Mouse (Mus musculus) left cerebral cortex, adult 9 months (tissue): ENCODE results near the gene Boll.
"Not testable (repeated sequence)": the region's sequence is repeated elsewhere in the genome, so short reads cannot be mapped to it uniquely, and the experiment has no call there.

Source experiments
- DNase-seq, 2 experiments: peaks; one replicate each; pipeline ENCODE4 v3.0.0; 2022; ENCODE audit warnings: low spot score in 2 of 2

The Boll gene

GRCm38 (mm10) chr1:55363044-55363565 lies at the start of gene Boll:
Gene Boll (minus strand): TSS chr1:55363469.
- DNase-seq: peak in 1 of 2 experiments; percentile 39

GRCm38 (mm10) chr1:55412569-55412968 lies 49.3 kb upstream of the Boll start:
- no peak for DNase-seq

GRCm38 (mm10) chr1:55411079-55411478 lies 47.8 kb upstream of the Boll start:
- no peak for DNase-seq

GRCm38 (mm10) chr1:55410670-55411069 lies 47.4 kb upstream of the Boll start:
- no peak for DNase-seq

- DNase-seq: peak in 1 of 2 experiments; percentile 29
These were observed 43.5 kb upstream of the Boll start for GRCm38 (mm10) chr1:55406531-55407375.

- DNase-seq: peak in 1 of 2 experiments; percentile 75
These were observed 42.7 kb upstream of the Boll start for GRCm38 (mm10) chr1:55406023-55406413.

- peak; percentile 92 to 97 for DNase-seq
These were observed 42.2 kb upstream of the Boll start, which contains the start of gene Plcl1 for GRCm38 (mm10) chr1:55405272-55406022. Gene Plcl1 (plus strand): TSS chr1:55405921.

GRCm38 (mm10) chr1:55404439-55404838 lies 41.2 kb upstream of the Boll start:
- DNase-seq: peak in 1 of 2 experiments; percentile 87

- DNase-seq: peak; percentile 51 to 54
These were observed 36.6 kb upstream of the Boll start for GRCm38 (mm10) chr1:55399891-55400290.

GRCm38 (mm10) chr1:55383114-55383773 lies 20.0 kb upstream of the Boll start:
- peak in 1 of 2 experiments; percentile 84 for DNase-seq

- DNase-seq: no peak
These were observed 17.3 kb upstream of the Boll start for GRCm38 (mm10) chr1:55380527-55380926.

- no peak for DNase-seq
These were observed 9.4 kb upstream of the Boll start for GRCm38 (mm10) chr1:55372626-55373025.

- DNase-seq: no peak
These were observed 317 bp upstream of the Boll start for GRCm38 (mm10) chr1:55363586-55363985.

- DNase-seq: no peak
These were observed 635 bp downstream of the Boll start for GRCm38 (mm10) chr1:55362634-55363033.

- not testable (repeated sequence) for DNase-seq
These were observed 11.4 kb downstream of the Boll start for GRCm38 (mm10) chr1:55351914-55352313.

- DNase-seq: not testable (repeated sequence)
These were observed 37.8 kb downstream of the Boll start for GRCm38 (mm10) chr1:55325496-55325895.

GRCm38 (mm10) chr1:55301077-55301476 lies 62.2 kb downstream of the Boll start:
- no peak for DNase-seq

- DNase-seq: no peak
These were observed 84.2 kb downstream of the Boll start for GRCm38 (mm10) chr1:55279081-55279480.

GRCm38 (mm10) chr1:55265447-55265846 lies 97.8 kb downstream of the Boll start:
- DNase-seq: no peak

GRCm38 (mm10) chr1:55264385-55264784 lies 98.9 kb downstream of the Boll start:
- DNase-seq: no peak

- no peak for DNase-seq
These were observed 116.9 kb downstream of the Boll start for GRCm38 (mm10) chr1:55246374-55246773.

GRCm38 (mm10) chr1:55239237-55239636 lies 124.0 kb downstream of the Boll start:
- peak in 1 of 2 experiments; percentile 46 for DNase-seq
